Mouse (Mus musculus): ENCODE data around the gene Srrm3. TPM values are rescaled to one million over a fixed set of nuclear protein-coding genes. Genes with fewer than 3 reads are reported as not detected.

Srrm3 gene
- 0.09 and 0.11 TPM in 2 replicates for polyA plus RNA-seq (2014; fragmentation: Nextera tagmentation; extraction: Ambion mirVana)

GRCm38 (mm10) chr5:135806555-135807262 is at the start of gene Srrm3:
Srrm3 (plus strand) TSS chr5:135806890.
- H3K9me3 ChIP-seq (ENCODE audit: control insufficient read depth, low read length): no peaks in the 10 kb centered on the region
- no peak within 1 kb of the TSS for H3K27ac ChIP-seq (ENCODE audit: low read depth, low read length)
- H3K27me3 ChIP-seq (ENCODE audit: control insufficient read depth, insufficient read depth, low read length): no peaks in the 10 kb centered on the region; the same call in 1 of the 2 replicates
- no peak within 1 kb of the TSS for H3K9ac ChIP-seq (ENCODE audit: low read depth, low read length)
- no peak within 1 kb of the TSS; the same call in 1 of the 2 replicates for H3K4me3 ChIP-seq (ENCODE audit: low read length)
- no peaks in the 10 kb centered on the region for H3K36me3 ChIP-seq (ENCODE audit: control insufficient read depth, insufficient read depth, low read length)
- 4% methylated on average over 29 of the region's 29 CpGs for WGBS
- ATAC-seq (ENCODE audit: low FRiP score, low TSS enrichment): peak; percentile 73
- no peaks in the 10 kb centered on the region for H3K4me1 ChIP-seq (ENCODE audit: control insufficient read depth, insufficient read depth, low read length)
- H3K4me2 ChIP-seq (replicated peaks; ENCODE audit: low read depth, low read length): no peak within 1 kb of the TSS

GRCm38 (mm10) chr5:135761881-135762280 is 44.8 kb upstream of the Srrm3 start:
- H3K4me1 ChIP-seq (ENCODE audit: control insufficient read depth, insufficient read depth, low read length): no peaks in the 10 kb centered on the region
- H3K36me3 ChIP-seq (ENCODE audit: control insufficient read depth, insufficient read depth, low read length): no peaks in the 10 kb centered on the region
- H3K27me3 ChIP-seq (ENCODE audit: control insufficient read depth, insufficient read depth, low read length): no peaks in the 10 kb centered on the region
- H3K4me2 ChIP-seq (replicated peaks; ENCODE audit: low read depth, low read length): no peak overlapping the region
- H3K9me3 ChIP-seq (ENCODE audit: control insufficient read depth, low read length): no peaks in the 10 kb centered on the region
- no peak overlapping the region for H3K9ac ChIP-seq (ENCODE audit: low read depth, low read length)
- ATAC-seq (ENCODE audit: low FRiP score, low TSS enrichment): no peak
- H3K27ac ChIP-seq (ENCODE audit: low read depth, low read length): no peak overlapping the region
- WGBS: 69% methylated on average over 3 of the region's 3 CpGs
- no peak overlapping the region for H3K4me3 ChIP-seq (ENCODE audit: low read length)

- WGBS: 5% methylated on average over 7 of the region's 7 CpGs
- no peaks in the 10 kb centered on the region for H3K9me3 ChIP-seq (ENCODE audit: control insufficient read depth, low read length)
Measured at GRCm38 (mm10) chr5:135763526-135763925, 43.2 kb upstream of the Srrm3 start.

GRCm38 (mm10) chr5:135764971-135765370 is 41.7 kb upstream of the Srrm3 start:
- Histone ChIP-seq H3K27me3 (ENCODE audit: control insufficient read depth, insufficient read depth, low read length) (no peaks in the 10 kb centered on the region), H3K4me1 (ENCODE audit: control insufficient read depth, insufficient read depth, low read length) (no peaks in the 10 kb centered on the region), H3K4me3 (ENCODE audit: low read length) (no peak overlapping the region), H3K9ac (ENCODE audit: low read depth, low read length) (no peak overlapping the region), H3K27ac (ENCODE audit: low read depth, low read length) (no peak overlapping the region), H3K4me2 (replicated peaks; ENCODE audit: low read depth, low read length) (no peak overlapping the region), H3K9me3 (ENCODE audit: control insufficient read depth, low read length) (no peaks in the 10 kb centered on the region), H3K36me3 (ENCODE audit: control insufficient read depth, insufficient read depth, low read length) (no peaks in the 10 kb centered on the region)
- no peak for ATAC-seq (ENCODE audit: low FRiP score, low TSS enrichment)
- WGBS: 70% methylated on average over 3 of the region's 3 CpGs

More at GRCm38 (mm10) chr5:135763526-135763925, 43.2 kb upstream of the Srrm3 start:
- H3K4me2 ChIP-seq (replicated peaks; ENCODE audit: low read depth, low read length): no peak overlapping the region
- H3K4me1 ChIP-seq (ENCODE audit: control insufficient read depth, insufficient read depth, low read length): no peaks in the 10 kb centered on the region
- no peak overlapping the region for H3K4me3 ChIP-seq (ENCODE audit: low read length)
- no peaks in the 10 kb centered on the region for H3K27me3 ChIP-seq (ENCODE audit: control insufficient read depth, insufficient read depth, low read length)
- ATAC-seq (ENCODE audit: low FRiP score, low TSS enrichment): 0 out of 2 replicates have a peak, but pooled peaks have one; percentile 35
- H3K9ac ChIP-seq (ENCODE audit: low read depth, low read length): no peak overlapping the region
- no peak overlapping the region for H3K27ac ChIP-seq (ENCODE audit: low read depth, low read length)
- no peaks in the 10 kb centered on the region for H3K36me3 ChIP-seq (ENCODE audit: control insufficient read depth, insufficient read depth, low read length)

- Histone ChIP-seq H3K36me3 (ENCODE audit: control insufficient read depth, insufficient read depth, low read length) (no peaks in the 10 kb centered on the region), H3K9me3 (ENCODE audit: control insufficient read depth, low read length) (no peaks in the 10 kb centered on the region), H3K4me1 (ENCODE audit: control insufficient read depth, insufficient read depth, low read length) (peaks cover 3% of the 10 kb centered on the region), H3K4me2 (replicated peaks; ENCODE audit: low read depth, low read length) (no peak overlapping the region), H3K4me3 (ENCODE audit: low read length) (no peak overlapping the region), H3K27ac (ENCODE audit: low read depth, low read length) (no peak overlapping the region), H3K27me3 (ENCODE audit: control insufficient read depth, insufficient read depth, low read length) (no peaks in the 10 kb centered on the region), H3K9ac (ENCODE audit: low read depth, low read length) (no peak overlapping the region)
- ATAC-seq (ENCODE audit: low FRiP score, low TSS enrichment): no peak
- WGBS: 47% methylated on average over 3 of the region's 3 CpGs
Measured at GRCm38 (mm10) chr5:135772519-135772918, 34.2 kb upstream of the Srrm3 start.

- no peak overlapping the region for H3K4me3 ChIP-seq (ENCODE audit: low read length)
- no peak overlapping the region for H3K9ac ChIP-seq (ENCODE audit: low read depth, low read length)
- peaks cover 18% of the 10 kb centered on the region for H3K4me1 ChIP-seq (ENCODE audit: control insufficient read depth, insufficient read depth, low read length)
- WGBS: 51% methylated on average over 4 of the region's 4 CpGs
- ATAC-seq (ENCODE audit: low FRiP score, low TSS enrichment): no peak
- no peaks in the 10 kb centered on the region for H3K9me3 ChIP-seq (ENCODE audit: control insufficient read depth, low read length)
- no peak overlapping the region for H3K4me2 ChIP-seq (replicated peaks; ENCODE audit: low read depth, low read length)
- H3K27me3 ChIP-seq (ENCODE audit: control insufficient read depth, insufficient read depth, low read length): no peaks in the 10 kb centered on the region
- H3K27ac ChIP-seq (ENCODE audit: low read depth, low read length): no peak overlapping the region
- H3K36me3 ChIP-seq (ENCODE audit: control insufficient read depth, insufficient read depth, low read length): peaks cover 4% of the 10 kb centered on the region; the same call in 1 of the 2 replicates
Measured at GRCm38 (mm10) chr5:135776546-135776945, 30.1 kb upstream of the Srrm3 start.

GRCm38 (mm10) chr5:135777796-135778470 is 28.8 kb upstream of the Srrm3 start, which contains the start of gene Styxl1:
Styxl1 (minus strand) TSS chr5:135778385.
- peak; percentile 93 for ATAC-seq (ENCODE audit: low FRiP score, low TSS enrichment)
- under 1% methylated on average over 44 of the region's 45 CpGs for WGBS

GRCm38 (mm10) chr5:135778471-135779445 is 27.9 kb upstream of the Srrm3 start, which contains the start of gene Mdh2:
Mdh2 (plus strand) TSS chr5:135778480.
- H3K9me3 ChIP-seq (ENCODE audit: control insufficient read depth, low read length): no peaks in the 10 kb centered on the region
- peaks cover 23% of the 10 kb centered on the region for H3K36me3 ChIP-seq (ENCODE audit: control insufficient read depth, insufficient read depth, low read length)
- peak within 1 kb of the TSS; percentile 93 for H3K4me3 ChIP-seq (ENCODE audit: low read length)
- H3K4me2 ChIP-seq (replicated peaks; ENCODE audit: low read depth, low read length): peak within 1 kb of the TSS; percentile 82
- no peaks in the 10 kb centered on the region for H3K27me3 ChIP-seq (ENCODE audit: control insufficient read depth, insufficient read depth, low read length)
- H3K27ac ChIP-seq (ENCODE audit: low read depth, low read length): peak within 1 kb of the TSS; percentile 95
- H3K9ac ChIP-seq (ENCODE audit: low read depth, low read length): peak within 1 kb of the TSS; percentile 96
- peak; percentile 96 for ATAC-seq (ENCODE audit: low FRiP score, low TSS enrichment)
- 1% methylated on average over 70 of the region's 70 CpGs for WGBS
- peaks cover 18% of the 10 kb centered on the region for H3K4me1 ChIP-seq (ENCODE audit: control insufficient read depth, insufficient read depth, low read length)

More at GRCm38 (mm10) chr5:135777796-135778470, 28.8 kb upstream of the Srrm3 start, which contains the start of gene Styxl1:
- Histone ChIP-seq H3K9ac (ENCODE audit: low read depth, low read length) (peak within 1 kb of the TSS; percentile 96), H3K4me3 (ENCODE audit: low read length) (peak within 1 kb of the TSS; percentile 93), H3K27ac (ENCODE audit: low read depth, low read length) (peak within 1 kb of the TSS; percentile 95), H3K27me3 (ENCODE audit: control insufficient read depth, insufficient read depth, low read length) (no peaks in the 10 kb centered on the region), H3K4me2 (replicated peaks; ENCODE audit: low read depth, low read length) (peak within 1 kb of the TSS; percentile 82), H3K4me1 (ENCODE audit: control insufficient read depth, insufficient read depth, low read length) (peaks cover 18% of the 10 kb centered on the region), H3K36me3 (ENCODE audit: control insufficient read depth, insufficient read depth, low read length) (peaks cover 15% of the 10 kb centered on the region), H3K9me3 (ENCODE audit: control insufficient read depth, low read length) (no peaks in the 10 kb centered on the region)
